Mouse (Mus musculus) thymus, postnatal 10 days (tissue): Measurements from ENCODE around the gene Kyat3.
"Not testable (repeated sequence)": the region's sequence is repeated elsewhere in the genome, so short reads cannot be mapped to it uniquely, and the experiment has no call there.

Experiments used
- DNase-seq, 2 experiments: peaks; one replicate each; pipeline ENCODE4 v3.0.0; 2021; ENCODE audit warnings: low spot score in 2 of 2

Gene Kyat3

GRCm38 (mm10) chr3:142700442-142701322 is at the start of gene Kyat3:
Gene Kyat3 (plus strand): TSS chr3:142701051.
- peak; percentile 72 to 73 for DNase-seq

- no peak for DNase-seq
Measured at GRCm38 (mm10) chr3:142664723-142665122, 36.1 kb upstream of the Kyat3 start.

- DNase-seq, result no peak
Measured at GRCm38 (mm10) chr3:142674607-142675006, 26.2 kb upstream of the Kyat3 start.

- no peak for DNase-seq
Measured at GRCm38 (mm10) chr3:142687939-142688338, 12.9 kb upstream of the Kyat3 start.

- DNase-seq, result no peak
Measured at GRCm38 (mm10) chr3:142688353-142688752, 12.5 kb upstream of the Kyat3 start.

GRCm38 (mm10) chr3:142696517-142696916 is 4.3 kb upstream of the Kyat3 start:
- no peak for DNase-seq

GRCm38 (mm10) chr3:142701407-142701989 is 647 bp downstream of the Kyat3 start:
- no peak for DNase-seq

- no peak for DNase-seq
Measured at GRCm38 (mm10) chr3:142706581-142707444, 6.0 kb downstream of the Kyat3 start.

GRCm38 (mm10) chr3:142708181-142708848 is 7.5 kb downstream of the Kyat3 start:
- DNase-seq, result not testable (repeated sequence)

- peak in 1 of 2 experiments; percentile 59 for DNase-seq
Measured at GRCm38 (mm10) chr3:142708849-142709419, 8.1 kb downstream of the Kyat3 start.

GRCm38 (mm10) chr3:142710360-142711007 is 9.6 kb downstream of the Kyat3 start:
- DNase-seq, result peak; percentile 18 to 63

GRCm38 (mm10) chr3:142711372-142711771 is 10.5 kb downstream of the Kyat3 start:
- DNase-seq, result no peak

- not testable (repeated sequence) for DNase-seq
Measured at GRCm38 (mm10) chr3:142712401-142713040, 11.7 kb downstream of the Kyat3 start.

- no peak for DNase-seq
Measured at GRCm38 (mm10) chr3:142725481-142725880, 24.6 kb downstream of the Kyat3 start.

GRCm38 (mm10) chr3:142725969-142726672 is 25.3 kb downstream of the Kyat3 start:
- DNase-seq, result no peak

- no peak for DNase-seq
Measured at GRCm38 (mm10) chr3:142734291-142734690, 33.4 kb downstream of the Kyat3 start.

- DNase-seq, result no peak
Measured at GRCm38 (mm10) chr3:142740896-142741295, 40.0 kb downstream of the Kyat3 start.

GRCm38 (mm10) chr3:142743973-142744898 is 43.4 kb downstream of the Kyat3 start:
- peak in 1 of 2 experiments; percentile 49 for DNase-seq
